Mouse (Mus musculus): ENCODE measurements around the gene St6gal1.

The St6gal1 gene

GRCm38 (mm10) chr16:23326664-23327063 lies 102.1 kb downstream of the St6gal1 start:
- DNase-seq (ENCODE audit: inconsistent age in 2 of 2, low spot score in 1 of 2) = no peak

DNA sequence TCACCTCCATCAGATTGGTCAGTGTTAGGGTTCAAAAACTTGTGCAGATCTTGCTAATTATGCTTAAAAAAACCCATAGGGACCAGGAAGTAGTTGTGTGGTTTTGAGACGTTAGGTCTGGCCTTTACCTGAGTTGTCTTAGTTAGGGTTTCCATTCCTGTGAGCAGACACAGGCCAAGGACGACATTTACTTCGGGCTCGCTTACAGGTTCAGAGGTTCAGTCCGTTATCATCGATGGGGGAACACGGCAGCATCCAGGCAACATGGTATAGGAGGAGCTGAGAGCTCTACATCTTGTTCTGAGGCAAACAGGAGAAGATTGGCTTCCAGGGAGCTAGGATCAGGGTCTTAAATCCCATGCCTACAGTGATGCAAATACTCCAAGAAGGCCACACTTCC lies 102.7 kb downstream of the St6gal1 start:
- DNase-seq (ENCODE audit: inconsistent age in 2 of 2, low spot score in 1 of 2) = no peak

DNA sequence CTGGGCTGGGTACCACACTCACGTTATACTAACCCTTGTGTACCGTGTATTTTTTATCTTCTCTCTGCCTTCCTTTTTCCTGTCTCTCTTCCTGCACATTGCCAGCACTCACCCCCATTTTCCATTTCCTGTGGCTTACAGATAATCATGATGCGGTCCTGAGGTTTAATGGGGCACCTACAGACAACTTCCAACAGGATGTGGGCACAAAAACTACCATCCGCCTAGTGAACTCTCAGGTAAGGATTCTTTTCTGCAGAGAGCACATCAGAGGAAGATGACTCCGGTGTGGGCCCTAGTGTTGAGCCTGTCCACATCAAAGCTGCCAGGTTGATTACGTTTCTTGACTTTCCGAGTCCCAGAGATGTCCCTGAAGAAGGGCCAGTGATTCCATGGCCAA lies 103.7 kb downstream of the St6gal1 start:
- no peak for DNase-seq (ENCODE audit: inconsistent age in 2 of 2, low spot score in 1 of 2)

GRCm38 (mm10) chr16:23332136-23332535 lies 107.6 kb downstream of the St6gal1 start:
- no peak for DNase-seq (ENCODE audit: inconsistent age in 2 of 2, low spot score in 1 of 2)

- DNase-seq (ENCODE audit: inconsistent age in 2 of 2, low spot score in 1 of 2) = no peak
Observed at GRCm38 (mm10) chr16:23332686-23333085, 108.1 kb downstream of the St6gal1 start.

DNA sequence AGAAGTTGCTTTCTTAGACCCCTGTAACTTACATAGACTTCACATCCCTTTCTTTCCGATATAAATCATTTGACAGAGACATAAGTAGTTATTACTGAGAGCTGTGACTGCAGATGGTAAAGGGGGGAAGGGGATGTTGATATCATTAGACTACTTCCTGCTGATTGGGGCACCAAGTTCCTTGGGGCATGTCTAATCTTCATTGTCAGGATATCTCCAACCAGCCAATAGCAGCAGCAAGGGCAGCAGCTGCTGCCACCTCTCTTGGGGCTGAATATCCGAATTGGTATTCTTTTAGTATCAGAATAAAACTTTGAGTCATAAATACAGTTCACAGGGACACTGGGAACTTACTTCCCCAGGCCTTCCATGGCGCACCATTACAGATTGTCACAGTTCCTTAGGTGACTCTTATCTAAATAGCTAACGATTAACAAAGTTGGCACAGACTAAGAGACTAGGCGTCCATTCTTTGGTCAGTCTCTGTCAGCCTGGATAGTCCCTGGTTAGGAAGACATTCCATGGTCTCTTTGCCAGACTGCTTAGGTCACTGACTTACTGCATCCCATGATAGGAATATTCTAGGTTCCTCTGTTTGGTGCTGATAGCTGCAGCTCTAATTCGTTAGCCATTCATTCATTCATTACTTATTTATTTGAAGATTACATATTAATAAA lies 109.5 kb downstream of the St6gal1 start:
- DNase-seq (ENCODE audit: inconsistent age in 2 of 2, low spot score in 1 of 2) = no peak

DNA sequence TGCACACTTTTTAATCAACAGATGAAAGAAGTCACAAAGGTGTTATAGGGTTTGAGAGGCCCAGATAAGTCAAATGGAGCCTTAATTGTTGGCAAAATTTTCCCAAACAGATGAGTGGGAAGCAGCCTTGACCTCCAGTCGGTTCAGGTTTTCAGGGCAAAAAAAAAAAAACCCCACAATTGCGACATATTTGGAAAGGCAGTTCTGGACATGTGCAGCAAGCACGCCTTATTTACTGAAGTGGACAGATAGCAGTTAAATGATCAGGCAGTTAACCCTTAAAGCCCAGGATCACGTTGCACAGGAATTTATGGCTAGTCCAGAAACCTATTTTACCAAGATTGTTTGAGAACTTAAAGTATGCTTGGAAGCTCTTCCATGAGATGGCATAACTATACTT lies 112.8 kb downstream of the St6gal1 start:
- DNase-seq (ENCODE audit: inconsistent age in 2 of 2, low spot score in 1 of 2) = peak in 1 of 2 experiments; percentile 67

- no peak for DNase-seq (ENCODE audit: inconsistent age in 2 of 2, low spot score in 1 of 2)
Observed at GRCm38 (mm10) chr16:23341254-23341653, 116.7 kb downstream of the St6gal1 start.

DNA sequence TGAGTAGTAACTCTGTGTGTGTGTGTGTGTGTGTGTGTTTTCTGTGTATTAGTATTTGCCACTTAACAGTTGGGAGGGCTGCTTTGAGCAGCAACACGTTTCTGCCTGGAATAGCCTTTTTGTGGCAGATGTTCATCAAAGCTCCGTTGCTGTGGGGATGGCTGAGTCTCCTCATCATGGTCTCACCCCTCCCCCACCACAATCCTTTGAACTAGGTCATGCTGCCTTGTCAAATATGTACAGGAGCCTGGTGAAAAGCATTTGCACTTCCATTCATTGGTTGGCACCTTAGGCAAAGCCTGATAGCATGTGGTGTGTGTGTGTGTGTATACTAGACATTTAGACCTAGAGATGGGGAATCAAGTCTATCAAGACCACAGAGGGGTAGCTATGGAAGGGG lies 126.3 kb downstream of the St6gal1 start:
- DNase-seq (ENCODE audit: inconsistent age in 2 of 2, low spot score in 1 of 2) = no peak

- DNase-seq (ENCODE audit: inconsistent age in 2 of 2, low spot score in 1 of 2) = no peak
Observed at GRCm38 (mm10) chr16:23361031-23361430, 136.5 kb downstream of the St6gal1 start.

DNA sequence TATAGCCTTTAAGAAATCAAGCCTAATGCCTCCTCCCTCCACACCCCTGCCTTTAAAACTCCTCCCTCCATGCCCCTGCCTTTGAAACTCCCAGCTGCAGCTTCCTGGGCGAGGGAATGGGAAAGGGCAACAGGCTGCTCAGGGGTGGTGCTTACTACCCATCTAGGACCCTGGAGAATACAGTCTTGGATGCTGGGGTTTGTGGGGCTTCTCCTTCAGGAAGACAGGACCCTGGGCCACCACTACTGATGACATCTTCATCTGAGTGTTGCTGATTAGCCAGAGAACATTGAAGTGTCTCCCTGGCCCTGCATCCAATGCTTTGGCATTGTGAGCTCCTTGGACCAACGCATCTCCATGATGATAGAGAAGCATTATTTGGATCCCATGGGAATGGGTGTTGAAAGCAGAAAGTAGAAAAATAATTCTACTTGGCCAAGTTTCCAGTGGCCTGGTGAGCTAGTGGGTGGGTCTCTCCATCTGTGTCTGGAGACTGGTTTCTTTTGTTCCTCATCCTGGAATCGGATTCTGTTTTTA lies 137.0 kb downstream of the St6gal1 start:
- DNase-seq (ENCODE audit: inconsistent age in 2 of 2, low spot score in 1 of 2) = no peak

DNA sequence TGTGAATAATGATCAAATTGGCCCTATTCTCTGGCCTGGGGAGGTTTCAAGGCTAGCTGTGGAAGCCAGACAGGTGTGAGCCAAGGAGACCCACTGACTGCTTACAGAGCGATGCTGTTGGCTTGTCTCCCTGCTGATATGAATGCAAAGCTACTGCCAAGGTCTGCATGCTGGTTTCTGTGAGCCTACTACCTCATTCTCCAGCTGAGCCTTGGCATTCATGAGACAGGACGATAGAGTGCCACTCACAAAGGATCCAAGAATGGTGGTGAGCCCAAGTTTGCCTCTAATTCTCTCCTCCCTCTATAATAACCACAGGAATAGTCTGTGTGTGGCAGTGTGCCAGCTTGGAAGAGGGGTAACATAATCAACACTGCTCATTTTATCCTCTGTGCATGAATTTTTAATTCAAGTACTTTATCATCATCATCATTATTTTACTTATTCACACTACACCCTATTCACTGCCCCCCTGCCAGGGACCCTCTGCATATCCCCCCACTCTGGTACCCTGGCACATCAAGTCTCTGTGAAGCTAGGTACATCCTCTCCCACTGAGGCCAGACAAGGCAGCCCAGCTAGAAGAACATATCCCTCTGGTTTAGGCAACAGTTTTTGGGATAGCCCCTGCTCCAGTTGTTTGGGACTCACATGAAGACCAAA lies 139.9 kb downstream of the St6gal1 start:
- DNase-seq (ENCODE audit: inconsistent age in 2 of 2, low spot score in 1 of 2) = no peak

GRCm38 (mm10) chr16:23369124-23369523 lies 144.6 kb downstream of the St6gal1 start:
- no peak for DNase-seq (ENCODE audit: inconsistent age in 2 of 2, low spot score in 1 of 2)

GRCm38 (mm10) chr16:23370724-23371123 lies 146.2 kb downstream of the St6gal1 start:
- DNase-seq (ENCODE audit: inconsistent age in 2 of 2, low spot score in 1 of 2) = no peak

GRCm38 (mm10) chr16:23372340-23372739 lies 147.8 kb downstream of the St6gal1 start:
- no peak for DNase-seq (ENCODE audit: inconsistent age in 2 of 2, low spot score in 1 of 2)

- no peak for DNase-seq (ENCODE audit: inconsistent age in 2 of 2, low spot score in 1 of 2)
Observed at GRCm38 (mm10) chr16:23374068-23374467, 149.5 kb downstream of the St6gal1 start.

DNA sequence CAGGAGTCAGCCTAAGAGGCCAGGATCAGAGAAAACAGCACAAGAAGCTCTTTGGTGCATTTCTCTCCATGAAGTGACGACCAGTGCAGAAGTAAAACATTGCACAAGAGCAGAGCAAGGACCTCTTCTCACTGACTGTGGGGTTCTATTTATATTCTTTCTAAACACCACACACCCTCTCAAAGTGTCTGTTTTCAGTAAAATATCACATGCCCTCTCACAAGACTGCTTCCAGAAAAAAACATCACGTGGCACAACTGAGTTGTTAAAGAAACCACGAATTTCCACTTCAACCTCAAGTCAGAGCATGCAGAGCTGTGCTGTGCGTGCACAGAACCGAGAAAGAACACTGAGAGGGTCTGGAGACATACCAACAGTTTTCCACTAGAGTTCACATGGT lies 150.4 kb downstream of the St6gal1 start:
- DNase-seq (ENCODE audit: inconsistent age in 2 of 2, low spot score in 1 of 2) = no peak

DNA sequence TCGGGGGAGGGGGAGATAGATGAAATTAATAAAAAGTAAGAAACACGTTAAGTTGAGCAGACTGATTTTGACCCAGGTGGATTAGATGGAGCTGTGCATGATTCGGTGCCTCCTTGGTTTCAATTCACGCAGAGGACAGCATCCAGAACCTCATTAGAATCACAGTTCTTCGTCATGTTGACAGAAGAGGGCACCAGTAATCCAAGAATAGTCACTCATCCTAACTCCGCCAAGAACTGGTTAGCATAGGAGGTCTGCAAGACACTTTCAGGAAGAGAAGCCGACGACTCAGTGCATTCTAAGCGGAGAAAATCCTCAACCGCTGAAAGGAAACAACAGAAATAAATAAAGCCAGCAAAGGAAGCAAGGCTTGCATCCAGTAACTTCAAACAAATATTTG lies 151.6 kb downstream of the St6gal1 start:
- DNase-seq (ENCODE audit: inconsistent age in 2 of 2, low spot score in 1 of 2) = peak in 1 of 2 experiments; percentile 63

DNA sequence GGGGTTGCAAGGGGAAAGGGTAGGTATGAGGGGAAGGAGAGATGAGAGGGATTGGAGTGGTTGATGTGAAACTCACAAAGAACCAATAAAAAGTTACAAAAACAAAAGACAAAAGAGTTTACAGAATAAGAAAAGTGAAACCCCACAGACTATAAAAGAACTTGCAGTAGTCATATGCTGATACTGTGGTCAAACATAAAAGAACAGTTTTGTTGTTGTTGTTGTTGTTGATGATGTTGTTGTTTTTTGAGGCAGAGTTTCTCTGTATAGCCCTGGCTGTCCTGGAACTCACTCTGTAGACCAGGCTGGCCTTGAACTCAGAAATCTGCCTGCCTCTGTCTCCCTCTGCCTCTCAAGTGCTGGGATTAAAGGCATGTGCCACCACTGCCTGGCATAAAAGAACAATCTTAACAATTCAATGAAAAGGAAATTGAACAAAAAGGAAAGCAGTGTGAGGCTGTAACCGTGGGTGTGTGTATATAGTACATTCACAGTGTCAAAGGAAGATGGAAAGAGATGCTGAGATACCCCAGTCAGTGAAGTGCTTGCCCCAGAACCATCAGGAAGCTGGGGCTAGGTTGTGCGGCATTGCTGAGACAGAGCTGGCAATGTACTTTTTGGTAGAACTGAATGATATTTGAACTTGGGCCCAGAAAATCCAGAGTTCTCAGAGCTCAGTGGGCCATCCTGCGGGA lies 155.1 kb downstream of the St6gal1 start:
- no peak for DNase-seq (ENCODE audit: inconsistent age in 2 of 2, low spot score in 1 of 2)

GRCm38 (mm10) chr16:23384304-23384703 lies 159.8 kb downstream of the St6gal1 start:
- DNase-seq (ENCODE audit: inconsistent age in 2 of 2, low spot score in 1 of 2) = no peak

DNA sequence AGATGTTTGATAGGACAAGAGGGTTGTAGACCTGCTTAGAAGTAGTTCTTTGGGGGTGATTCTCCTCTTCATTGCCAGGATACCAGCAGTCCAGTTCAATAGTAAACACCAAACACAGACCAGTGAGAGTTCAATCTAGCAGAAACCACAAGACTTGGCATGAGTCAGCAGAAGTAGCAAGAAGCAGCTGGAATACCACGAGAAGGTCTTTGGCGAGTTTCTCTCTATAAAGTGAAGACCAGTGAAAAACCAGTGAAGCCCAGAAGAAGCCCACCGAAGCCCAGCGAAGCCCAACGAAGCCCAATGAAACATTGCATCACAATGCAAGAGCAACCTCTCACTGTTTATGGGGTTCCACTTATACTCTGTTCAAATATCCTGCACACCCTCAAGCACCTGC lies 173.4 kb downstream of the St6gal1 start:
- no peak for DNase-seq (ENCODE audit: inconsistent age in 2 of 2, low spot score in 1 of 2)

DNA sequence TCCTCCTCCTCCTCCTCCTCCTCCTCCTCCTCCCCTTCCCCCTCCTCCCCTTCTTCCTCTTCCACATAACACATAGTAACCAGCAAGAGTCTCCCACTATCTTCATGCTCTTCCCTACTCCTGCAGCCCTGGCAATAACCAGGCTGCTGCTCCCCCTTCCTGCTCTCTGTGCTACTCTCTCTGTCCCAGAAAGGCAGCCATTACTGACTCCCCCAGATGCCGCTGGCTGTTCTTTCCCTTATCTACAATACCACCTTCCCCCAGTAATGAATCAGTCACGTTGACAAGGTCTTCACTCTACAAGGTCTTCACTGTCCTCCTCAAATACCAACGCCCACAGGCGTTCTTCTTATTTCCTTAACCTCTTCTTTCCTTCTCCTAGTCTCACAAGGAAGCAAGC lies 176.9 kb downstream of the St6gal1 start:
- DNase-seq (ENCODE audit: inconsistent age in 2 of 2, low spot score in 1 of 2) = peak; percentile 21 to 59
